17 mouse cellular contexts compared by ENCODE assay signal in genomic region chr3:143016758-143017157, GRCm38 (mm10).
"Had no signal": no experiment of that assay in that cellular context is flagged by ENCODE, and none has a peak within 500 bp of the region (broad histone marks: within the 10 kb centered on the region; RNA-seq: fewer than 3 reads in every experiment).

No protein-coding gene starts in this region.

- ATAC-seq: midbrain, embryonic 13.5 days had no signal

- H3K36me3 ChIP-seq: limb, embryonic 13.5 days; liver, embryonic 15.5 days; midbrain, embryonic 13.5 days; neural tube, embryonic 15.5 days had no signal

- H3K4me3 ChIP-seq: layer of hippocampus, adult 2 months; limb, embryonic 13.5 days; liver, embryonic 15.5 days; midbrain, embryonic 13.5 days; myocyte; neural tube, embryonic 15.5 days had no signal

- H3K27me3 ChIP-seq: limb, embryonic 13.5 days; liver, embryonic 15.5 days; midbrain, embryonic 13.5 days; neural tube, embryonic 15.5 days had no signal

- H3K27ac ChIP-seq: kidney, postnatal 0 days; layer of hippocampus, adult 2 months; limb, embryonic 13.5 days; liver, embryonic 15.5 days; midbrain, embryonic 13.5 days; neural tube, embryonic 15.5 days had no signal

- H3K4me2 ChIP-seq: limb, embryonic 13.5 days; liver, embryonic 15.5 days; lung, embryonic 14.5 days; midbrain, embryonic 13.5 days; neural tube, embryonic 15.5 days had no signal

- H3K9ac ChIP-seq: limb, embryonic 13.5 days; liver, embryonic 15.5 days; lung, embryonic 14.5 days; midbrain, embryonic 13.5 days; neural tube, embryonic 15.5 days had no signal

- H3K4me1 ChIP-seq: limb, embryonic 13.5 days; liver, embryonic 15.5 days; midbrain, embryonic 13.5 days; neural tube, embryonic 15.5 days had no signal

- DNase-seq: kidney, adult 11 months; kidney, adult 9 months; kidney, postnatal 4 days; left cerebral cortex, postnatal 4 days; lung, embryonic 14.5 days; lung, postnatal 10 days; lung, postnatal 4 days; right cerebral cortex, adult 18-20 months; right cerebral cortex, postnatal 25 days; thymus, postnatal 14 days had no signal

- H3K9me3 ChIP-seq: limb, embryonic 13.5 days; liver, embryonic 15.5 days; midbrain, embryonic 13.5 days; neural tube, embryonic 15.5 days had no signal
